Mouse (Mus musculus) kidney, adult 10 weeks (tissue): ENCODE data around the gene Arf3. TPM values are rescaled to one million over a fixed set of nuclear protein-coding genes. Genes with fewer than 3 reads are reported as not detected.

Experiments
- polyA plus RNA-seq: library from polyadenylated mRNA; stranded (reverse); fragments of 350-450 nt; fragmentation: Illumina TruSeq; extraction: RNeasy Lipid Tissue Mini Kit (QIAGEN cat#74804); gene quantifications from one replicate; pipeline ENCODE4 v1.2.3, GENCODE M21; 2014; ENCODE audit warnings: low read depth, low replicate concordance

The Arf3 gene
- 32.6 TPM for polyA plus RNA-seq

GRCm38 (mm10) chr15:98762670-98763529 is at the start of gene Arf3:
Gene Arf3 (minus strand): TSS chr15:98763214.

DNA sequence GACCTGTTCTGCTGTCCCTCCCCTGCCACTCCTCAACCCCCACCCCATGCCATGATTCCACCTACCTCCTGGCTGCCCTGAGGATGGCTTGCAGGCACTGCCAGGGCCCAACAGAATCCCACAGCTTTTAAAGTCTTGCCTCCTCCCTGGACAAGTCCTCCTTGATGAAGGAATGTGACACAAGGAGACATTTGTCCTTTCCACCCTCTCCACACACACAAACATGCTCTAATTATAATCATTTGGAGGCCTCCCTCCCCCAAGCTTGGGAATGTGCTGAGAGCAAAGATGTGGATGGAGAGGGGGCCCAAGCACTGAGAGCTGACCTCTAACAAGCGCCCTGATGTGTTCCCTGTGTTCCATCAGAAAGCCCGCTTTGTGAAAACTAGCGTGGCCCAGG is 46.4 kb upstream of the Arf3 start, which contains the start of gene Ddn:
Ddn (minus strand) TSS at position 101 of the 400 bp plus-strand sequence.

GRCm38 (mm10) chr15:98789661-98790535 is 26.9 kb upstream of the Arf3 start, which contains the start of gene Wnt1:
Gene Wnt1 (plus strand): TSS chr15:98789857.

DNA sequence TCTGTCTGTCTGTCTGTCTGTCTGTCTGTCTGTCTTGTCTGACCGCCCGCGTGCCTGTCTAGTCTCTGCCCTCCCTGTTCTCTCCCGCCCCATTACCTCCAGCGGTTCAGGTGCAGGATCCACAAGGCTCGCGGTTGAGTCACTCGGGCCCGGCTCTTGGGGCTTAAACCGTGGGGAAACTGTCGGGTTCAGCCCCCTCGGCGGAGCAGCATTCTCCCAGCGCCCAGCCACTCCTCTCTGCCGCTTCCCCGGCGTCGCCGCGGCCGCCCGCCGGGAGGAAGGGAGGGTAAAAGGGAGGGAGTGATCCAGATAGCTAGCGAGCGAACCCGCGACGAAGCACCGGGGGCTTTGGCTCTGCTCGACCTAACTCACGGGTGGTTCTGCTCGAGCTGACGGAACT is 14.7 kb upstream of the Arf3 start, which contains the start of gene Wnt10b:
Wnt10b (minus strand) TSS at position 389 of the 400 bp plus-strand sequence.

GRCm38 (mm10) chr15:98727443-98728321 is 35.3 kb downstream of the Arf3 start, which contains the start of gene Fkbp11:
Gene Fkbp11 (minus strand): TSS chr15:98728198.

DNA sequence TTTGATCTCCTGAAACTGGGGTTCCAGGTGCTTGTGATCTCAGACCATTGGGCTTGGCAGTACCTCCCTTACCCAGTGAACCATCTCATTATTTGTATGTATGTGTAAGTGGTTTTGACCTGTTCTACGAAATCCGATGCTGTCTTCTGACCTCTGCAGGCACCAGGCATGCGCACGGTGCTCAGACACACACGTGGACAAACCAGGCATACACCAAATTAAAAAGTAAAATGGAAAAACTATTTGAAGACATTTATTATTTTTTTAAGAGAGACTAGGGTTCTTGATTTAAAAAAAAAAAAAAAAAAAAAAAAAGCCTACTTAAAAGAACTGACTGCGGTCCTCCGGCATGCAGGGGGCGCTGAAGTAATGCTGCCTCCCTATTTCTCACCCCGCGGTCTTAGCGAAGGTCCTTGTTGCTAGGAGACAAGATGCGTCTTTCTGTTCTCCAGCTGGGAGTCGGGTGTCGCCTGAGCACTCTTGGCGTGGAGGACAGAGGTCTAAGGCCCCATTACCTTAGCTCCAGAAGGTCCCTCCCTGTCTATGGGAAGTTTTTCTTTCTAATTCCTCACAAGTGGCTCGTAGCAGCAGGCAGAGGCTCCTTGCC is 55.1 kb downstream of the Arf3 start, which contains the start of gene Ccdc65:
Ccdc65 (plus strand) TSS at position 442 of the 607 bp plus-strand sequence.

Other genes starting within 250 kb of the Arf3 start
- gene Kansl2, start 228.9 kb downstream of the Arf3 start, polyA plus RNA-seq: 29.9 TPM
- gene Ccnt1, start 192.3 kb downstream of the Arf3 start, polyA plus RNA-seq: 41.7 TPM
- not detected for gene 4930415O20Rik, start 192.2 kb downstream of the Arf3 start, polyA plus RNA-seq
- gene Adcy6, start 153.1 kb downstream of the Arf3 start, polyA plus RNA-seq: 7.5 TPM
- 0.44 TPM for gene Cacnb3, start 132.4 kb downstream of the Arf3 start, polyA plus RNA-seq
- gene Ddx23, start 100.3 kb downstream of the Arf3 start, polyA plus RNA-seq: 2.1 TPM
- 0.40 TPM for gene Rnd1, start 85.8 kb downstream of the Arf3 start, polyA plus RNA-seq
- 0.69 TPM for gene Ccdc65, start 55.0 kb downstream of the Arf3 start, polyA plus RNA-seq
- not detected for gene Fkbp11, start 35.0 kb downstream of the Arf3 start, polyA plus RNA-seq
- not detected for gene Wnt10b, start 14.9 kb upstream of the Arf3 start, polyA plus RNA-seq
- not detected for gene Wnt1, start 26.6 kb upstream of the Arf3 start, polyA plus RNA-seq
- gene Ddn, start 46.3 kb upstream of the Arf3 start, polyA plus RNA-seq: 2.7 TPM
- gene Prkag1, start 68.3 kb upstream of the Arf3 start, polyA plus RNA-seq: 54.5 TPM
- gene Kmt2d, start 108.0 kb upstream of the Arf3 start, polyA plus RNA-seq: 1.3 TPM
- gene Rhebl1, start 131.3 kb upstream of the Arf3 start, polyA plus RNA-seq: 4.1 TPM
- gene Dhh, start 135.3 kb upstream of the Arf3 start, polyA plus RNA-seq: 0.24 TPM
- gene Lmbr1l, start 155.0 kb upstream of the Arf3 start, polyA plus RNA-seq: 4.0 TPM
- gene Tuba1b, start 171.4 kb upstream of the Arf3 start, polyA plus RNA-seq: 20.2 TPM
- not detected for gene Gm49450, start 190.3 kb upstream of the Arf3 start, polyA plus RNA-seq
- gene Tuba1a, start 190.5 kb upstream of the Arf3 start, polyA plus RNA-seq: 20.8 TPM